Mouse (Mus musculus) kidney, postnatal 0 days (tissue): ENCODE results near the gene Scn8a. TPM values are rescaled to one million over a fixed set of nuclear protein-coding genes. Genes with fewer than 3 reads are reported as not detected.

Experiments used
- ATAC-seq: fragments of 200-750 bp; cut with Nextera tagmentation; replicated peaks from 2 replicates; pipeline ENCODE4 v1.8.0; 2017; ENCODE audit warnings: low read depth, moderate number of reproducible peaks, moderate TSS enrichment, moderate library complexity; ENCODE audit not compliant: low FRiP score
- DNase-seq: peaks from one replicate; pipeline ENCODE4 v3.0.0-alpha.2; 2016; ENCODE audit warnings: low spot score
- H3K27ac ChIP-seq: fragments of 300-500 bp; sonication (generic); 2 replicates; pipeline ENCODE4 v1.5.1; 2014; ENCODE audit warnings: mild to moderate bottlenecking
- H3K27me3 ChIP-seq: fragments of 300-500 bp; sonication (generic); 2 replicates; pipeline ENCODE4 v1.6.1; 2014; ENCODE audit warnings: low read length, mixed read lengths; ENCODE audit not compliant: insufficient read depth
- H3K36me3 ChIP-seq: fragments of 300-500 bp; sonication (generic); 2 replicates; pipeline ENCODE4 v1.6.1; 2014; ENCODE audit warnings: low read length, mixed read lengths; ENCODE audit not compliant: insufficient read depth
- H3K4me1 ChIP-seq: fragments of 300-500 bp; sonication (generic); replicated peaks from 2 replicates; pipeline ENCODE4 v1.6.1; 2014; ENCODE audit warnings: antibody characterized with exemption, low read length, mixed read lengths; ENCODE audit not compliant: insufficient read depth
- H3K4me2 ChIP-seq: fragments of 300-500 bp; sonication (generic); 2 replicates; pipeline ENCODE4 v1.6.1; 2014; ENCODE audit warnings: mild to moderate bottlenecking, low read length, moderate library complexity, mixed read lengths
- H3K4me3 ChIP-seq: fragments of 300-500 bp; sonication (generic); replicated peaks from 2 replicates; pipeline ENCODE4 v1.5.1; 2014; ENCODE audit warnings: low read depth, low read length
- H3K9ac ChIP-seq: fragments of 300-500 bp; sonication (generic); 2 replicates; pipeline ENCODE4 v1.6.1; 2014; ENCODE audit warnings: low read depth, low read length
- H3K9me3 ChIP-seq: fragments of 300-500 bp; sonication (generic); replicated peaks from 2 replicates; pipeline ENCODE4 v1.6.1; 2016; ENCODE audit warnings: low read length, inconsistent platforms, mixed read lengths
- CTCF ChIP-seq: IDR thresholded peaks from 2 replicates; pipeline ENCODE4 v1.5.1; 2016; ENCODE audit warnings: antibody characterized with exemption, low read depth, mild to moderate bottlenecking, moderate library complexity
- WGBS: fragments of 180-500 bp; shearing (Covaris S2); extraction: QIAGEN DNeasy Blood & Tissue Kit; methylation state at CpG from one replicate; pipeline ENCODE4 v1.1.7; 2014; 5-methylcytosine and 5-hydroxymethylcytosine counted together
- polyA plus RNA-seq: library from polyadenylated mRNA; unstranded; fragments of >200 nt; fragmentation: Nextera tagmentation; extraction: Ambion mirVana; gene quantifications from 2 replicates; pipeline ENCODE4 v1.2.1, GENCODE M21; 2015

Gene Scn8a
- polyA plus RNA-seq, 1 experiment from 2014 or later: 5.9 TPM

GRCm38 (mm10) chr15:100912676-100913266, 43.1 kb downstream of the Scn8a start:
- Histone ChIP-seq H3K27me3 (no peaks in the 10 kb centered on the region), H3K27ac (no peak overlapping the region), H3K9me3 (no peaks in the 10 kb centered on the region), H3K4me2 (no peak overlapping the region), H3K36me3 (no peaks in the 10 kb centered on the region), H3K9ac (no peak overlapping the region), H3K4me1 (0 out of 2 replicates have a peak, but pooled peaks cover 4% of the 10 kb centered on the region), H3K4me3 (no peak overlapping the region)
- 84% methylated on average over 3 of the region's 3 CpGs for WGBS
- ATAC-seq (no peak), DNase-seq (no peak)
- no peak for TF ChIP-seq CTCF

- H3K36me3 ChIP-seq: no peaks in the 10 kb centered on the region
- WGBS: 2% methylated on average over 24 of the region's 24 CpGs
- peak overlapping the region; percentile 56 for H3K4me2 ChIP-seq
- ATAC-seq (peak; percentile 65; the same call in 1 of the 2 replicates), DNase-seq (peak; percentile 67)
- H3K9ac ChIP-seq: 0 out of 2 replicates have a peak overlapping the region, but pooled peaks have one; percentile 32
- H3K4me3 ChIP-seq: peak overlapping the region; percentile 17; the same call in 1 of the 2 replicates
- H3K27me3 ChIP-seq: no peaks in the 10 kb centered on the region
- no peak overlapping the region for H3K27ac ChIP-seq
- peak; percentile 58 for TF ChIP-seq CTCF
- 0 out of 2 replicates have a peak, but pooled peaks cover 4% of the 10 kb centered on the region for H3K4me1 ChIP-seq
- H3K9me3 ChIP-seq: no peaks in the 10 kb centered on the region
Observed at GRCm38 (mm10) chr15:100914734-100915242, 45.1 kb downstream of the Scn8a start.

- Histone ChIP-seq H3K9me3 (no peaks in the 10 kb centered on the region), H3K4me2 (no peak overlapping the region), H3K4me1 (0 out of 2 replicates have a peak, but pooled peaks cover 7% of the 10 kb centered on the region), H3K27ac (no peak overlapping the region), H3K9ac (no peak overlapping the region), H3K27me3 (no peaks in the 10 kb centered on the region), H3K36me3 (no peaks in the 10 kb centered on the region), H3K4me3 (no peak overlapping the region)
- WGBS: 49% methylated on average over 4 of the region's 4 CpGs
- ATAC-seq (no peak), DNase-seq (no peak)
- TF ChIP-seq CTCF: no peak
Observed at GRCm38 (mm10) chr15:100918046-100918445, 48.4 kb downstream of the Scn8a start.

GRCm38 (mm10) chr15:100922210-100922609, 52.6 kb downstream of the Scn8a start:
- Histone ChIP-seq H3K27me3 (no peaks in the 10 kb centered on the region), H3K36me3 (no peaks in the 10 kb centered on the region), H3K27ac (no peak overlapping the region), H3K4me1 (0 out of 2 replicates have a peak, but pooled peaks cover 9% of the 10 kb centered on the region), H3K9ac (no peak overlapping the region), H3K4me2 (no peak overlapping the region), H3K4me3 (no peak overlapping the region), H3K9me3 (no peaks in the 10 kb centered on the region)
- ATAC-seq: no peak
- no peak for TF ChIP-seq CTCF
- DNase-seq: no peak
- 77% methylated on average over 11 of the region's 11 CpGs for WGBS

GRCm38 (mm10) chr15:100923476-100923875, 53.8 kb downstream of the Scn8a start:
- peak; percentile 36; the same call in 1 of the 2 replicates for ATAC-seq
- Histone ChIP-seq H3K36me3 (no peaks in the 10 kb centered on the region), H3K4me1 (0 out of 2 replicates have a peak, but pooled peaks cover 9% of the 10 kb centered on the region), H3K4me3 (no peak overlapping the region), H3K27me3 (no peaks in the 10 kb centered on the region), H3K27ac (no peak overlapping the region), H3K9ac (0 out of 2 replicates have a peak overlapping the region, but pooled peaks have one; percentile 18), H3K4me2 (peak overlapping the region; percentile 41; the same call in 1 of the 2 replicates), H3K9me3 (no peaks in the 10 kb centered on the region)
- no peak for TF ChIP-seq CTCF
- 13% methylated on average over 19 of the region's 19 CpGs for whole genome bisulfite sequencing
- DNase-seq: peak; percentile 72

- Histone ChIP-seq H3K4me1 (0 out of 2 replicates have a peak, but pooled peaks cover 9% of the 10 kb centered on the region), H3K4me3 (no peak overlapping the region), H3K36me3 (no peaks in the 10 kb centered on the region), H3K4me2 (no peak overlapping the region), H3K9me3 (no peaks in the 10 kb centered on the region), H3K9ac (no peak overlapping the region), H3K27ac (no peak overlapping the region), H3K27me3 (no peaks in the 10 kb centered on the region)
- no peak for TF ChIP-seq CTCF
- DNase-seq (no peak), ATAC-seq (no peak)
- WGBS: 74% methylated on average over 10 of the region's 10 CpGs
Observed at GRCm38 (mm10) chr15:100924941-100925340, 55.3 kb downstream of the Scn8a start.
